Mouse (Mus musculus): Measurements from ENCODE around the gene Prmt8.

- no peak for TF ChIP-seq CTCF (IDR thresholded peaks at IDR 0.05; ENCODE audit: extremely low read depth, insufficient read depth, insufficient read length, insufficient replicate concordance)
- no peak for TF ChIP-seq POLR2A (IDR thresholded peaks at IDR 0.05; ENCODE audit: low read depth, low read length)
Measured at GRCm38 (mm10) chr6:127692298-127692697, 77.0 kb downstream of the Prmt8 start.
